Mouse (Mus musculus): ENCODE measurements around the gene Casc3. TPM values are rescaled to one million over a fixed set of nuclear protein-coding genes. Genes with fewer than 3 reads are reported as not detected.

Casc3 gene
- polyA plus RNA-seq, 1 experiment from 2014 or later = 63.2 TPM

DNA sequence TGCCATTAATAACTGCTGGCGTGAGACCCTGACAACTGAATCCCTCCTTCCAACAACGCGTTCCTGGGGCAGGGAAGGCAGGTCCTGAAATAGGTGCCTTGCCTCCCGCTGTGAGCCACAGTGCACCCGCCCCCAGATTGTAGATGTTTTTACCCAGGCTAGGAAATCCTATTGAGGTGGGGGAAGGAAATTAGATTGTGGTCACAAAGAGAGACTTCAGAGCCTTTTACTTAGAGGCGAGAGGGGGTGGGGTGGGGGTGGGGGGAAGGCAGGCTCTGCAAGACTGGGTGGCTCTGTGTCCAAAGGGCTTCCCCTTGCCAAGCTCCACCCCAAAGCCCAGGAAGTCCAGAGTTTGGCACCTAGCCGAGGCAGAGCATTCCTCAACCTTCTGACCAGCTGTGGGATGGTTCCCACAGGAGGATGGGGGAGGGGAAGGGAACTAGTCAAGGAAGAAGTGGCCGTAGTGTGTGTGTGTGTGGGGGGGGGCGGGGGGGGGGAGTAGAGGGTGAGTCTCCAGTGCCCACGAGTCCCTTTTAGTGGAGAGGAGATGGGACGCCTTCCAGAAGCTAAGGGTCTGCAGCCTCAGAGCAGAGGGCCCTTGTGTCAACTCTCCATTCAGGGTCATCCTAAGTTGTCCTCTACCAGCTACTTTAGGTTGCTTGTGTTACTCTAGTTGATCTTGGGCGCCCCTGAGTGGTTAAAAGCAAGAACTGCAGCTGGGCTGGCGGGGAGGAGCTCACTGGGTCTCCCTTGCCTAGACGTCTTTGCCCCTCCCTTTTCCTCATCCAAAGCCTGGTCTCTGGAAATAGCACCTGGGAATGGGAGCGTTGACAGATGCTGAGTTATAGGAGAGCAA lies 18.1 kb upstream of the Casc3 start:
- peak overlapping the region; percentile 38 for H3K4me2 ChIP-seq
- H3K27ac ChIP-seq = peak overlapping the region; percentile 73
- peak; percentile 28; the same call in 1 of the 2 replicates for ATAC-seq (ENCODE audit: low FRiP score)
- no peak overlapping the region; the same call in 1 of the 2 replicates for H3K9ac ChIP-seq
- H3K4me1 ChIP-seq = peaks cover 63% of the 10 kb centered on the region
- no peaks in the 10 kb centered on the region for H3K27me3 ChIP-seq
- WGBS = 3% methylated on average over 13 of the region's 15 CpGs
- H3K9me3 ChIP-seq = no peaks in the 10 kb centered on the region
- no peak overlapping the region for H3K4me3 ChIP-seq (replicated peaks)
- H3K36me3 ChIP-seq (replicated peaks) = no peaks in the 10 kb centered on the region

GRCm38 (mm10) chr11:98787229-98787628 lies 17.5 kb upstream of the Casc3 start:
- H3K9me3 ChIP-seq = no peaks in the 10 kb centered on the region
- WGBS = 38% methylated on average over 7 of the region's 7 CpGs
- H3K4me3 ChIP-seq (replicated peaks) = no peak overlapping the region
- H3K4me1 ChIP-seq = peaks cover 61% of the 10 kb centered on the region
- no peak for ATAC-seq (ENCODE audit: low FRiP score)
- H3K36me3 ChIP-seq (replicated peaks) = no peaks in the 10 kb centered on the region
- no peaks in the 10 kb centered on the region for H3K27me3 ChIP-seq
- H3K27ac ChIP-seq = no peak overlapping the region; the same call in 1 of the 2 replicates
- H3K4me2 ChIP-seq = peak overlapping the region; percentile 38
- no peak overlapping the region for H3K9ac ChIP-seq

DNA sequence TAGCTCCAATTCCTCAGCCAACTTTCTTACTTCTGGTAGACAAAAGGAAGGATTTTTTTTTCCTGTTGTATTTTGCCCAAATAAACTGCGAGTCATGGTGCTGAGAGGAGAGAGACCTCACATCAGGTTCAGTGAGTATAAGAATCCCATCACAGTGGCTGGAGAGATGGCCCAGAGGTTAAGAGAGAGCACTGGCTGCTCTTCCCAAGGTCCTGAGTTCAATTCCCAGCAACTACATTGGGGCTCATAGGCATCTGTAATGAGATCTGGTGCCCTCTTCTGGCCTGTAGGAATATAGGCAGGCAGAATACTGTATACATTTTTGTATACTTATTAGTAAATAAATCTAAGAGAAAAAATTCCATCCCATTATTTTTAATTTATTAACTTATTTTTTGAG lies 17.0 kb upstream of the Casc3 start:
- Histone ChIP-seq H3K36me3 (replicated peaks) (no peaks in the 10 kb centered on the region), H3K27me3 (no peaks in the 10 kb centered on the region), H3K27ac (no peak overlapping the region), H3K9ac (no peak overlapping the region), H3K4me1 (peaks cover 60% of the 10 kb centered on the region), H3K9me3 (no peaks in the 10 kb centered on the region), H3K4me3 (replicated peaks) (no peak overlapping the region), H3K4me2 (no peak overlapping the region)
- 96% methylated on average over 1 of the region's 1 CpGs for WGBS
- no peak for ATAC-seq (ENCODE audit: low FRiP score)

- ATAC-seq (ENCODE audit: low FRiP score) = no peak
- Histone ChIP-seq H3K4me3 (replicated peaks) (no peak overlapping the region), H3K27me3 (no peaks in the 10 kb centered on the region), H3K4me2 (no peak overlapping the region), H3K36me3 (replicated peaks) (no peaks in the 10 kb centered on the region), H3K27ac (peak overlapping the region; percentile 71; the same call in 1 of the 2 replicates), H3K4me1 (peaks cover 60% of the 10 kb centered on the region), H3K9me3 (no peaks in the 10 kb centered on the region), H3K9ac (no peak overlapping the region)
- WGBS = 88% methylated on average over 5 of the region's 5 CpGs
Observed at GRCm38 (mm10) chr11:98788139-98788538, 16.6 kb upstream of the Casc3 start.

DNA sequence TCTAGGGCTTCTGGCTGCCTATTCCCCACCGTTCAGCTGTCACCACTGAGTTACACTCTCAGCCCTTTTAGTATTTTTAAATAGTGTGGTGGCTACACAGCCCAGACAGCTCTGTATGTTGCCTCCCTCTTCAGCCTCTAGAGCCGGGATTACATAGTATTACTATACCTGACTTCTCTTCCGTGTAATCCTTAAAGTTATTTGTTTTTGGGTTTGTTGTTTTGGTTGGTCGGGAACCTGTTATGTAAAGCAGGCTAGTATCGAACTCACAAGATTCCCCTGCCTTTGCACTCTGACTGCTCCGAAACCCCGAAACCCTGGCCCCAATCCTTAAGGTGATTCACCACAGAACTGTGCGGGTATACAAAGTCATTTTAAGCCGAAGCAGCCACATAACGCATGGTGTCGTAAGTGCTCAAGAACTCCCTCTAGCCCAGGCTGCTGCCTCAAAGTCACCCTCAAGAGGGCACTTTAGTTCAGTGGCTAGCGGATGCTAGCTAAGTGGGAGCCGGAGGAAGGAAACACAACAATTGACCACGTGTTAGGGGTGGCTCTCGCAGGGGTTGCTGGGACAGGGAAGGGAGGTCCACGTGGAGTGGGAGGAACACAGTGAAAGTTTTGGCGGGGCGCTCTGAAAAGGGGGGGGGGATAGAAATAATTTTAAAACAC lies 16.0 kb upstream of the Casc3 start:
- Histone ChIP-seq H3K4me2 (peak overlapping the region; percentile 92), H3K4me1 (peaks cover 60% of the 10 kb centered on the region), H3K27ac (peak overlapping the region; percentile 71), H3K27me3 (no peaks in the 10 kb centered on the region), H3K4me3 (replicated peaks) (peak overlapping the region; percentile 45), H3K9me3 (no peaks in the 10 kb centered on the region), H3K36me3 (replicated peaks) (no peaks in the 10 kb centered on the region), H3K9ac (peak overlapping the region; percentile 60; the same call in 1 of the 2 replicates)
- ATAC-seq (ENCODE audit: low FRiP score) = peak; percentile 85
- WGBS = 14% methylated on average over 17 of the region's 18 CpGs

DNA sequence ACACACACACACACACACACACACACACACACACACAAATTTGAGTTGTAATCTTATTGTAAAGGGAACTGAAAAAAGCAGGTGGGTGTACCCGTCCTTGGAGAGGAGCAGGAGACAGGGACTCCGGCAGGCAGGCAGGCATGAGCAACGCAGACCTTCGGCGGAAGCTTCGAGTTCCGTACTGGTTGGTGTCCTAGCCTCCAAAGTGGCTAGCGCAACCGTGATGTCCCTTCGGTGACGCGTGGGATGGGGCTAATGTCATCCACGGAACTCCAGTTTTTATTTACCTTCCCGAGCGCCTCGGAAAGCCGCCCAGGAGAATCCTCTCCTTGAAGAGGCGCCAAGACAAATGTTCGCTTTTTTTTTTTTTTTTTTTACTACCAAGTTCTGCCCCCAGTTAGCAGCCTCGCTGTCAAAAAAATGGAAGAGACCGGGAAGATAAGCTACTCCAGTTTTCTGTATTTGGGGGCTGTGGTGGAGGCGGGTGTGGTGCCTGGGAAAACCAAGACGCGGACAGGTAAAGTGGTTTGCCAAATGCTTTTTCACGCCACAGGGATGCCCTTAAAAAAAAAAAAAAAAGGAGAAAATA lies 15.4 kb upstream of the Casc3 start:
- Histone ChIP-seq H3K9ac (peak overlapping the region; percentile 60), H3K4me1 (peaks cover 61% of the 10 kb centered on the region), H3K27ac (0 out of 2 replicates have a peak overlapping the region, but pooled peaks have one; percentile 71), H3K27me3 (no peaks in the 10 kb centered on the region), H3K36me3 (replicated peaks) (no peaks in the 10 kb centered on the region), H3K9me3 (no peaks in the 10 kb centered on the region), H3K4me2 (peak overlapping the region; percentile 92), H3K4me3 (replicated peaks) (peak overlapping the region; percentile 45)
- 0 out of 2 replicates have a peak, but pooled peaks have one; percentile 18 for ATAC-seq (ENCODE audit: low FRiP score)
- WGBS = 1% methylated on average over 25 of the region's 25 CpGs

- H3K4me3 ChIP-seq (replicated peaks) = peak overlapping the region; percentile 45
- no peak overlapping the region for H3K27ac ChIP-seq
- 38% methylated on average over 5 of the region's 5 CpGs for WGBS
- H3K36me3 ChIP-seq (replicated peaks) = no peaks in the 10 kb centered on the region
- H3K27me3 ChIP-seq = no peaks in the 10 kb centered on the region
- peak overlapping the region; percentile 92 for H3K4me2 ChIP-seq
- no peak overlapping the region; the same call in 1 of the 2 replicates for H3K9ac ChIP-seq
- H3K9me3 ChIP-seq = no peaks in the 10 kb centered on the region
- no peak for ATAC-seq (ENCODE audit: low FRiP score)
- H3K4me1 ChIP-seq = peaks cover 61% of the 10 kb centered on the region
Observed at GRCm38 (mm10) chr11:98789824-98790223, 14.9 kb upstream of the Casc3 start.

DNA sequence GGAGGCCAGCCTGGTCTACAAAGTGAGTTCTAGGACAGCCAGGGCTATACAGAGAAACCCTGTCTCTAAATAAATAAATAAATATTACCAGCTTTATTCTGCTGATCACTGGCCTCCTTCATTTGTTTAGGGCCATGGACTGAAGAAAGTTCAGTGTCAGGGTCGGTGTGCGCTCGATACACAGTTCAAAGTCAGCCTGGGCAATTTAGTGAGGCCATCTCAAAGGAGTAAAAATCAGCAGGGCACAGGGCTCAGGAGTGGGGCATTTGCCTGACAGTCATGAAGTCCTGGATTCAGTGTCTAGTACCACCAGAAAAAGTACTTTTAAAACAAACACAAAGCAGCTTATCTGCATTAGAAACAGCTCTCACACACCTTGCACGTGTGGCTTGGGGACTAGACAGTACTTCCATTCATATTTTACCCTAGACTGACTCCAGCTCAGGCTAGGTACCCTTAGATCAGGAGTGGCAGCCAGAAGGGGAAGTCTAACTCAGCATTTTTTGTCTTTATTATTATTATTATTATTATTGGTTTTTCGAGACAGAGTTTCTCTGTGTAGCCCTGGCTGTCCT lies 14.0 kb upstream of the Casc3 start:
- H3K27me3 ChIP-seq = no peaks in the 10 kb centered on the region
- H3K4me1 ChIP-seq = peaks cover 55% of the 10 kb centered on the region
- H3K27ac ChIP-seq = no peak overlapping the region
- no peaks in the 10 kb centered on the region for H3K36me3 ChIP-seq (replicated peaks)
- H3K4me3 ChIP-seq (replicated peaks) = no peak overlapping the region
- no peak for ATAC-seq (ENCODE audit: low FRiP score)
- no peak overlapping the region for H3K9ac ChIP-seq
- WGBS = 83% methylated on average over 5 of the region's 5 CpGs
- no peaks in the 10 kb centered on the region for H3K9me3 ChIP-seq
- no peak overlapping the region for H3K4me2 ChIP-seq

GRCm38 (mm10) chr11:98791448-98791847 lies 13.3 kb upstream of the Casc3 start:
- WGBS = 75% methylated on average over 1 of the region's 1 CpGs
- no peak for ATAC-seq (ENCODE audit: low FRiP score)

GRCm38 (mm10) chr11:98792081-98792480 lies 12.6 kb upstream of the Casc3 start:
- WGBS = 7% methylated on average over 4 of the region's 4 CpGs

More at GRCm38 (mm10) chr11:98791448-98791847, 13.3 kb upstream of the Casc3 start:
- Histone ChIP-seq H3K9me3 (no peaks in the 10 kb centered on the region), H3K4me1 (peaks cover 48% of the 10 kb centered on the region), H3K9ac (no peak overlapping the region), H3K27ac (no peak overlapping the region), H3K4me3 (replicated peaks) (no peak overlapping the region), H3K36me3 (replicated peaks) (no peaks in the 10 kb centered on the region), H3K27me3 (no peaks in the 10 kb centered on the region), H3K4me2 (no peak overlapping the region)

GRCm38 (mm10) chr11:98794469-98795014 lies 10.2 kb upstream of the Casc3 start:
- Histone ChIP-seq H3K4me2 (peak overlapping the region; percentile 96), H3K27ac (peak overlapping the region; percentile 100), H3K9ac (peak overlapping the region; percentile 99), H3K9me3 (no peaks in the 10 kb centered on the region), H3K36me3 (replicated peaks) (peaks cover 12% of the 10 kb centered on the region), H3K27me3 (no peaks in the 10 kb centered on the region), H3K4me3 (replicated peaks) (peak overlapping the region; percentile 100), H3K4me1 (peaks cover 46% of the 10 kb centered on the region)
- ATAC-seq (ENCODE audit: low FRiP score) = peak; percentile 61
- under 1% methylated on average over 24 of the region's 30 CpGs for WGBS

More at GRCm38 (mm10) chr11:98792081-98792480, 12.6 kb upstream of the Casc3 start:
- Histone ChIP-seq H3K27ac (no peak overlapping the region), H3K4me3 (replicated peaks) (no peak overlapping the region), H3K36me3 (replicated peaks) (no peaks in the 10 kb centered on the region), H3K9me3 (no peaks in the 10 kb centered on the region), H3K27me3 (no peaks in the 10 kb centered on the region), H3K4me1 (peaks cover 44% of the 10 kb centered on the region), H3K4me2 (no peak overlapping the region), H3K9ac (peak overlapping the region; percentile 0; the same call in 1 of the 2 replicates)
- no peak for ATAC-seq (ENCODE audit: low FRiP score)

All from forebrain, embryonic 12.5 days (tissue).